Mouse (Mus musculus): ENCODE measurements around the gene Chchd10. TPM values are rescaled to one million over a fixed set of nuclear protein-coding genes. Genes with fewer than 3 reads are reported as not detected.
A peak's percentile ranks its signal among the peaks of the same experiment; 100 is the strongest.

Chchd10 gene
- total RNA-seq, 2 experiments from 2014 or later, result 39.2 to 59.6 TPM

DNA sequence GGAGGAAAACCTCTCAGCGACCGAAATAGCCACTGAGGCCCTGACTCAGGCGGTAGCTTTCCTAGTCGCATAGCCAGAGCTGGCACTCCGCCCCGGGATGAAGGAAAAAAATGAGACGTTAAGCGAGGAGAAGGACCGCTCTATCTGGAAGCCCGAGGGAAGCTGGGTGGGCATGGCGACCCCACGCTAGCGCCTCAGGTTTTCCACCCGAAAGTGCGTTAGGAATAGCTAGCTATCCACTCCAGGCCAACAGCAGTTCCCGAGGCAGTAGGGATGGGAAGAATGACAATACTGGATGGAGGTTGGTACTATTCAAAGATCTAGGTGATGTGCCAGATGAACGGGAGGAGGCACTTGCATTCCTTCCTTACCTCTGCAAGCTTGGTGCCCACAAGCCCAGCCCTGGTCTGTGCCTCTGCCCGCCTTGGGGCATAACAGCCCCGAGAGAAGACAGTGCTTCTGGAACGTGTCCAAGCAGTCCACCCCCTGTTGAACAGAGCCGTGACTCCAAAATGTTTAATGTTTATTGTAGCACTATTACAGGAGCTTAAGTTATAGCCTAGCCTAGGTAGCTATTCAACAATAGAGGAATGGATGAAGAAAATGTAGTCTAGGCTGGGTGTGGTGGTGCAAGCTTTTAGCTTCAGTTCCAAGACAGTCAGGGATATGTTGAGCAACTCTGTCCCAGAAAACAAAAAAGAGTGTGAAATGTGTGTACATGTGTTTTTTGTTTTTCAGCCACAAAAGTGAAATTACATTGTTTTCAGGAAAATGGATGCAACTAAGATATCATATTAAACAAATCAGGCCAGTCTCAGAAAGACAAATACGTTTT is 11.0 kb upstream of the Chchd10 start:
- DNase-seq, result peak; percentile 41
- intact Hi-C loops (cut with DNase I), result no loop called here

DNA sequence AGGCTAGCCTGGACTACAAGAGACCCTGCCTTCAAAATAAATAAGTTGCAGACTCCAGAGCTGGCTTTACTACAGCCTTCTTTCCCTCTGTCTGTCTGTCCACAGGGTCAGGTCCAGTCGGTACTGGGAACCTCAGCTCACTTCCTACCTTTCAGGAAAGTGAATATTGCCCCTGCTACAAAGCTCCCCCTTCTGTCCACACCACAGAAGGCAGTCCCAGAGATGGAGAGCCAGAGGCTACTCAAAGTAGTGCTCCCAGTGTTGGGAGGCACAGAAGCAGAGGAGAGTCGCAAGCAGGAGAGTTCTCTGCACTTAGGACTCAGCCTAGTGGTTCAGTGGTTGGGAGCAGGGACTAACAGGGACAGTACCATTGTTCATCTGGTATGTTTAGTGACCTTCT is 8.6 kb upstream of the Chchd10 start:
- DNase-seq, result no peak
- intact Hi-C loops (cut with DNase I), result no loop called here

DNA sequence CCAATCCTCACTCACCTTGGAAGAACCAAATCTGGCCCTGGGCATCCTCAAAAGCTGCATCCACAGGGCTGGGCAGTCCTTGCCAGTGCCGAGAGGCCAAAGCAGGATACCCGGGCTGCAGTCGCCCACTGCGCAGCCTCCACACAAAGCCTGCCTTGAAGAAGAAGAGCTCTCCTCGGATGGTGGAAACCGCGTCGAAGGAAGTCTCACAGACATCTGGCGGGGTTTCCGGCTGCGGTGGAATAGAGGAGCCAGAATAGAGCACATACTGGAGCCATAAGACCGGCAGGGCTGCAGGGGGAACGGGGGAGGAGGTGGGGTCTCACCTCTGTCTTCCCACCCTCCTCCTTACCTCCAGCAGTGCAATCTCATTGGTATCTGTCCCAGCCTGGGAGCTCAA is 6.5 kb upstream of the Chchd10 start:
- no peak for DNase-seq
- intact Hi-C loops (cut with DNase I), result no loop called here

DNA sequence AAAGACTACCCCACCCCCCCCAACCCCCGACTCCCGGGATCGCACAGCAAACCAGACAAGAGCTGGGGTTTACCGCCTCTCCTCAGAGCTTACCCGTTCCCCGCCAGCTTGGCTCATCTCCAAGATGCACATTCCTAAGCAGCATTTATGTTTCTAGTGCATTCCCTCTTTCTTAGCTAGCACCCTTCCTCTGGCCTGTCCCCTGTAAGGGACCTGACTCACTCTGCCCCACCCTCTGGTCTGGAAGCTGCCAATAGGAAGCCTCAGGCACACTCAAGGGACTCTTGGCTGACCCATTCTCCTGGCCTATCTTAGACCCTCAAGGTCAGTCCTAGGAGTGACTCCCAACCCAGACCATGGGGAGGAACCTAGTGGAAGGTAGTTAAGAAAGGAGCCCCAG is 2.6 kb upstream of the Chchd10 start:
- no peak for DNase-seq
- intact Hi-C loops (cut with DNase I), result no loop called here

DNA sequence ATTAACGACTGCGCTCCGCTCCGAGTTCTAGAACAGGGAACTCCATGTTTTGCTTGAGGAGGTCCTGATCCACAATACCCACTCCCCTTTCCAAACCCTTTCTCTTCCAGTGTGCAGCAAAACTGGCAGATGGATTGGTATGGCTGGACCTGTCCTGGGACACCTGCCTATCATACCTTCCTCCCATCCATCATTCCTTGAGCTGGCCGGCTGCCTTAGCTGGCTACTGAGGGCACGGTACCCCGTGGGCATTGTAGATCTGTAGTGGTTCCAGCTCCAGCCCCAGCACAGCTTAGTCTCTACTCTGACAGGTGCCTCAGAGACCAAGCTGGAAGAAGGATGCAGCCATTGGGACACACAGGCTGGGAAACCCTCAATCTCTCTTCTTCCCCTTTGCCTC is 1.6 kb upstream of the Chchd10 start:
- intact Hi-C loops (cut with DNase I), result no loop called here
- DNase-seq, result no peak

DNA sequence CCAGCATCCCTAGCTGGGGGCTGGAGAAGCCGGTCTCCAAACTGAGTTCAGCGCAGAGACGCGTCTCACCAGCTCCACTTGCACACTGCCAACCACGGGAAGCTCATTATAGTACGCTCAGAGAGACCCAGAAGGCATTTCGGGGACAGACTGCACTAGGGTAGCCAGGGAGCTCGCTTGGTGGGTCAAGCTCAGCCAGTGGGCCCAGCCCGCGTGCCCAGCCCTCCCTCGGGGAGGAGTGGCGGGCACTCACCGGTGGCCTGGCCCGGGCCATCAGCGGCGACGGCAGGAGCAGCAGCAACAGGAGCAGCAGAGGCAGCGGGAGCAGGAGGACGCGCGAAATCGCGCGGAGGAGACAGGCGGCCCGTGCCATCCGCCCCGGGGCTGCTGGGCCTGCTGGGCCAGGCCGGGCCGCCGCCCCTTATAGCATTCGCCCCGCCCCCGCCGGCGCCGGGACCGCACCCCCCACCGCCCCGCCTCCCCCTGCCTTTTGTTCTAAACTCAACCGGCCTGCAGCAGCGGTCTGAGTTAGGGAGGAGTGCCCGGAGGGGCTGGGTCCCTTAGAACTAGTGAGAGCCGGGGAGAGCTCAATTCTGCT is 750 bp upstream of the Chchd10 start:
- intact Hi-C loops (cut with DNase I), result no loop called here
- peak; percentile 35 for DNase-seq

DNA sequence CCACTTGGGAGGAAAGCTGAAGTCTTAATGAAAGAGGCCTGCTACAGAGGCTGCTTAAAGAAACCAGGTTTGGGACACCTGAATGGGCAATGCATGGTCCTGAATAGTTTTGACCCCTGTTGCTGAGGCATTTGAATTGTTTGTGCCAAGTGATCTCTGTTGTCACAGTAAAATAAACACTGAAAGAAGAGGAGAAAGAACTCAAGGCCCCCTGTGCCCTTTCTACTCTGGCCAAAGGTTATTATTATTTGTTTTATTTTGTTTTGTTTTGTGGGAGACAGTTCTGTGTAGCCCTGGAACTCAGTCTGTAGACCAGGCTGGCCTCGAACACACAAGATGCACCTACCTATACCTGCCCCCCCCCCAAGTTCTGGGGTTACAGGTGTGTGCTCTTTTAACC is 2.1 kb downstream of the Chchd10 start:
- intact Hi-C loops (cut with DNase I), result no loop called here
- DNase-seq, result no peak

DNA sequence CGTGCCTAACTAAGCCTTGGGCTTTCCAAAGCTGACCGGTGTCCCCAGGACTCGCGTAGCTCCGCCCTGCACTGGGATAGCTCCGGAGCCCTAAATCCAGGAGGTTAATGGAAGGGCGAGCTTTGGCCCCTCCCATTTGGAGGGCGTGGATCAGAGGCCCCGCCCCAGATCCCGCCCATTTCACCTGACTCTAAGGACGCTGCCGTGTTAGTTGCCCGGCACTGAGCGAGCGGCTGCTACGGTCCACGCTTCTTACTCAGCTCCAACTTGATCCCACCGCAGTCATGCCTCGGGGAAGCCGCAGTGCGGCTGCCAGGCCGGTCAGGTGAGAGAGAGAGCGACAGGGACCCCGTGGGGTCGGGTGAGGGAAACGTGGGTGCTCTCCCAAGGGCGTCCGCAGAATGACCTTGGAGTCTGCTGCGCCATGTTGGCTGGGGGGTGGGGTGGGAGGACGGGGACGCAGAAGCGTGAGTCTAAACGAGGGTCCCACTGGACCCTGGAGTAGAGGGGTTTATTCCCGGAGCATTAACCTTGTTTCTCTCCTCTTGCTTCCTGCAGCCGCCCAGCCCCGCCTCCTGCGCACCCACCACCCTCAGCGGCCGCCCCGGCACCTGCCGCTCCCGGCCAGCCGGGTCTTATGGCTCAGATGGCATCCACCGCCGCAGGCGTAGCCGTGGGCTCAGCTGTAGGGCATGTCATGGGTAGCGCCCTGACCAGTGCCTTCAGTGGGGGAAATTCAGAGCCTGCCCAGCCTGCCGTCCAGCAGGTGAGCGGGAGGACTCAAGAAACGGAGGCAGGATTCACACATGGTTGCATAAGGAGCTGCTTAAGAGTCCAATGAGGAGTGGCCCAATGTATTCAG is 3.0 kb downstream of the Chchd10 start, which contains the start of gene Mmp11:
TSS of gene Mmp11 (minus strand) at position 817 of the 862 bp plus-strand sequence.
- peak; percentile 68 for DNase-seq
- intact Hi-C loops (cut with DNase I), result no loop called here

DNA sequence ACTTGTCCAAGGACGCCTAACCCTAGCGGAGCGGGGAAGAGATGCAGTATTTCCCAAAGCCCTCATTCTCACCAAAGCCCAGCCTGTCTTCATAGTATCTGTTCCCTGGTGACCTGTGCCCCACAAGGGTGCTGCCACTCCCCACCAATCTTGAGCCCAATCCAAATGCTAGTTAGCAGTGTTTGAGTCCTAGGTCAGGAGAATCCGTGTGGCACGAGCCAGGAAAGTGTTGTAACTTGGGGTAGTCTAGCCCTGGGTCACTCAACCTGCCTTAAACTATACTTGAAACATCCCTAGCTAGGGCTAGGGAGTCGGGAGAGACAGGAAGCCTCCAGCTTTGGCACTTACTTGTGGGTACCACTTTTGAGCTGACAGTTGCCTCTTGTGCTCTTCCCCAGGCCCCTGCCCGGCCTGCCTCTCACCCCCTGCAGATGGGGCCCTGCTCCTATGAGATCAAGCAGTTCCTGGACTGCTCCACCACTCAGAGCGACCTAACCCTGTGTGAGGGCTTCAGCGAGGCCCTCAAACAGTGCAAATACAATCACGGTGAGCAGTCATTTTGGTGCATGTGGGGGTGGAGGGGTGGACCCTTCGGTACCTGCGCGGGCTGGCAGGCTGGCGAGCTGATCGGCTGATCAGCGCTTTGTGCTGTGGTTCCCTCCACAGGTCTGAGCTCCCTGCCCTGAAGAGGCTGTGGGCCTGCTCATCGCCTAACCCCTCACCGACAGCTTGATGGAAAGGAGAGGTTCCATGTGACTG is 4.2 kb downstream of the Chchd10 start:
- intact Hi-C loops (cut with DNase I), result no loop called here
- DNase-seq, result no peak

DNA sequence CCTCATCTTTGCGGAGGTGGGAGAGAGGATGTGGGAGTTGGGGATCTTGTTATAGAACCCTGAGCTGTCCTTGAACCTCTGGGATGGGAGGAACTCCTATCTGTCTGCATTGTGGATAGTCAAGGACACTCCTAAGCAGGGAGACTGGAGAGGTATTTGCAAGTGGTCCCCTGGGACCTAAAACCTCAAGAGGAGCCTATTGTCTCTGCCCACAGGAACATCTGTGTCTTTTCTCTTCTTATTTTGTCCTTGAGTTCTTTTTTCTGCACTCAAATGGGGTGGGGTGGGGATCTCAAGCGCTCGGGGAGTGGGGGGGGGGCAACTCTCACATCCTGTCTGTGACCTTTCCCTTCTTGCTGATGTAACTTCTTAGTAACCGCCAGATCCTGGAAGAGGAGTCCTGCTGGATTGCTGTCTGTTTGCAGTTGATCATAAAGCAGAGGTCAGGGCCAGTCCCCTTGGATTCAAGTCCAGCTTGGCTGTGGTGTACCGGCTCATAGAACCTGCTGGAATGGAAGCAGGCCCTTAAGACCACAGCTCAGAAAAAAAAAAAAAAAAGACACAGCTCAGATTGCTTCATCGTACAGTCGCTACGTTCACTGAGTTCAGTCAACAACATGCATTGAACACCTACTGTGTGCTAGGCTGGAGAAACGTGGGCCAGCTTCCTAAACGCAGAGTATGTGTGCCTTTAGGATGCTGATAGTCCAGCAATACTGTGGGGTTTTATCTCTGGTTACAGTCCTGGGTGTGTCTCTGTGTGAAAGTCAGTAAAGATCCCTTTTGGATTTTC is 5.1 kb downstream of the Chchd10 start:
- DNase-seq, result no peak
- intact Hi-C loops (cut with DNase I), result no loop called here

DNA sequence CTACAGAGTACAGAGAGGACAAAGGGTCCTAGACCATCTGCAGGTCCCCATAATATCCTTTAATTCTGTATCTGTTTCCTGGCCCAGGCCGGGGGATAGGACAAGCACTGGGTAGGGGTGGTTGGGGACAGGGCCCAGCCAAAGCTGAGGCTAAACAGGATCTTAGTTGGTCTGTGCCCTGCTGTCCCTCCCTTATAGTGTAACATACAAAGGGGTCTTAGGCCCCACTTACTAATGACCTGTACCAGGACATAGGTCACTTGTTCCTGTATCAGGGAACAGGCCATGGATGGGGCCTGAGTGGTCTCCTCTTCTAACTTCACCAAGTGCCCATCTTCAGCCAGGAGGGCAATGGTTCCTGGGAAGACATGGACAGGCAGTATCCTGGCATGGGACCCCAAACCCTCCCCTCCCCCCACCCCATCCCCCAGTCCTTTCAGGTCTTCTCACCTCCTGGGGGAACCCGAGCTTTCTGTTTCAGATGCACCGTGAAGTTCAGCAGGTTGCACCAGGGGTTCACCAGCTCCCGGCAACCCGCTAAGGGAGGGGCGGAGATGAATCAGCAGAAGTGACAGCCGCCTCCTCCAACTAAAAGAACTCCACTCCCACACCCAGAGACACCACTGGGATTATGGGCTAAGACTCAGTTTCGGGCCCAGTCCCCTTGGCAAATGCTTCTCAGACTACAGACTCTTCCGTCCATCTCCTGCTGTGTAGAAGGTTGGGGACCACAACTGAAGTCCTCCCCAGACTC is 6.7 kb downstream of the Chchd10 start:
- intact Hi-C loops (cut with DNase I), result no loop called here
- no peak for DNase-seq

DNA sequence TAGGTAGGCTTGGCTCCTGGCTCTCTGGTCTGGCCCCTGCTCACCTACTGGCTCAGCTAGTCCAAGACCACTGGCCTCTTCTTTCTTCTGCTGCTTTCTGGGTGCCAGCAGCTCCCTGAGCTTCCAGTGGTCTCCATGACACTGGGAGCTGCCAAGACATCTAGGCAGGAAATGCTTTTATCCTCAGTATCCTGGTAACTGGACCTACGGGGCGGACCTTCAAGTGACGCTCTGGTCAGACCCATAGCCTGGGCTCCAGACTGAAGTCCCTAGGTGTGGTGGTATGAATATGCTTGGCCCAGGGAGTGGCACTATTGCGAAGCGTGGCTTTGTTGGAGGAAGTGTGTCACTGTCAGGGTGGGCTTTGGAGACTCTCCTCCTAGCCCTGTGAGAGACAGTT is 7.6 kb downstream of the Chchd10 start, which contains the start of gene Gm867:
TSS of gene Gm867 (minus strand) at position 153 of the 400 bp plus-strand sequence.
- DNase-seq, result no peak
- intact Hi-C loops (cut with DNase I), result no loop called here

DNA sequence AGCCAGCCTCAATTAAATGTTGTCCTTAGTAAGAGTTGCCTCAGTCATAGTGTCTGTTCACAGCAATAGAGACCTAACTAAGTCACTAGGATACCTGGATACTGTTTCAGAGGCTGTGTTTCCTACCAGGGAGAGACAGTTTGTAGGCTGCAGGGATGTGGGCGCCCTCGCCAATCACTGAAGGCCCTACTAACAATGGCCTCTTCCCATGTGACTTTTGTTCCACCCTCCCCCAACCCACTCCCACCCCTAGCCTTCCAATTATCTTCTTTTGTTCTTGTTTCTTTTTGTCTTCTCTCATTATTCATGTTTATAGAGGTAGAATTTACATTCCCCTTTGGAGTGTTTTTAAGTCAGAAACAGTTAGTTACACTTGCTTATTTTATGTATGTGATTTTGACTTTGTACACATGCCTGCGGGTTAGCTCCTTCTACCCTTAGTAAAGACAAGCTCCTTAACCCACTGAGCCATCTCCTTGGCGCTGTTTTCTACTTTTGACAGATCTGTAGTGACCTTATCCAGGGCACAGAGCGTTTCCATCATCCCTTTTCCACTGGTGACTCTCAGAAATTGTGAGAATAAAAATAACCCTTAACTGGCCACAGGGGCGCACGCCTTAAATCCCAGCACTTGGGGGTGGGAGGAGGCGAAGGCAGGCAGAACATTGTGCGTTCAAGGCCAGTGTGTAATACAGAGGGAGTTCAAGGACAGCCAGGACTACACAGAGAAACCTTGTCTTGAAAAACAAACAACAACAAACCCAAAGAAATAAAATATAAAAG is 8.3 kb downstream of the Chchd10 start:
- intact Hi-C loops (cut with DNase I), result no loop called here
- no peak for DNase-seq

DNA sequence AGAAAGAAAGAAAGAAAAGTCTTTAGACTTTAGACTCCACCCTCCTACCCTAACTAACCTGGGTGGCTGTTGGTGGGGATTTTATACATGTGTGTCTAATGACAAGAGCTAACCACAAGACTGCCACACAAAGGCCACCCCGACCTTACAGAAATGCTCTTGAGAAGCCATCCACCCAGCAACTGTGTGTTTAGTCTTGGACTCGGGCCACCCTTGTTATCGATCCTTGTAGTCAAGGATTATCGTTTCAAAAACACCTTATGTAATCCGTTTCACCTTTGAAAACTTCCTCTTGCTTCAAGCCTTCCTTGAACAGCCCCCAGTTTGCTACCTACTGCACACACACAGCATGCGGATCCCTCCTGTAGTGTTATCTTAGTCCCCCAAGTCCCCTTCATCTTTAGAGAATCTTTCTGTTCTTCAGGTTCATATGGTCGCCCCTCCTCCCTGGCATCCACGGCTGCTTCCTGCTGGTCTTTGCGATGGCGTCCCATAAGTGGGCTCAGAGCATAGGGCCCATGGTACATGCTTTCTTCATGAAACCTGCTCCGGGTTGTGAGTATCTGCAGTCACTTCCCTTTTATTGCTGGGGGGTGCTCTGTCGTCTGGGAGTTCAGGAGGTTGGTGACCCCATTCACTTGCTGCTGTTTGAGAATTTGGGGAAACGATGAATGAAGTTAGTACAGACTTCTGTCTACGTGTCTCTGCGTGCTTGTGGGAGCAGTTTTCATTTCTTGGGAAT is 10.0 kb downstream of the Chchd10 start, which contains the start of gene Vpreb3:
TSS of gene Vpreb3 (plus strand) at position 322 of the 742 bp plus-strand sequence.
- DNase-seq, result no peak
- intact Hi-C loops (cut with DNase I), result no loop called here

DNA sequence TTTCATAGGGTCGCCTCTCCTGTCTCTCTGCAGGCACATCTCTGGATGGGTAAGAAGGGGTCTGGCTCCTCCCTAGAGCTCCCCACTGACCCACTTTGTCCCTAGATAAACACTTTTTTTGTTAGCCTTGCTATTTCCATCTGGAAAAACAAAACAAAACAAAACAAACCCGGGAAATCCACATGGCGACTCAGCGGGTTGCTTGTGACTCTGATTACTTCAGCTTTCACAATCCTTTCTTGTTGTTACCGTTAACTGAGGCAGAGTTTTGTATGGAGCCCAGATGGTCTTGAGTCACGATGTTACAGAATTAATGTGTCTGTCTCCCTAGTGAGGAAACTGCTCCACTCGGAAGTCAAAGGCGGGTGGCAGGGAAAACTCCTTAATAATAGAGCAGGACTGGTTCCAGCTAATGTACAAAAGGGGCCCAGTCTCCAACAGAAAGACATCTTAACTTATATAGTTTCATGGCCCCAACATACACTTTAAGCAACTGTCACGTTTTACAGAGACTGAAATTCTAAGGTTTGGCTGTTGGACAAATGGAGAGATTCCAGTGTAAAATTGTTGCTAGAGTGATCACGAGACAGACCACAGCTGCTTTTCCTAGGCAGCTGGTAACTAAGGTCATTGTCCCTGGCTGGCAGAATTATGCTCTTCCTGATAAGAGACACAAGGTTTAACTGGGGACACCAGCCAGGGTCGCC is 11.3 kb downstream of the Chchd10 start:
- no peak for DNase-seq
- intact Hi-C loops (cut with DNase I), result no loop called here

DNA sequence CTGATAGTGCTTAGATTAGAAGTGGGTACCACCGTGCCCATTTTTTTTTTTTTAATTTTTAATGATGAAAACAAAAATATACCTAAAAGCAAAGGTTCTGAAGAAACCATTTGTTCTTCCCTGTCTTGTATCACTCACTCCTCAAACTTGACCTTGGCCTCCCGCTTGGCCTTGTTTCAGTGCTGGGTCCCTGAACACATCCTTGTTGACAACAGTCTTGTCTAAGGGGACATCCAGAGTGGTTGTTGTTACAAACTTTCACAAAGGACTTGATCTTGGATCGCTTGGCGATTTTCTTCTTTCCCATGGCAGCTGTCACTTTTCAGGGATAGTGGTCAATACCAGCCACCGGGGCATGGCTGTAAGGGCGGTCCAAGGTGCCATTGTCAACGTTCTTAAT is 12.3 kb downstream of the Chchd10 start:
- intact Hi-C loops (cut with DNase I), result no loop called here
- no peak for DNase-seq

DNA sequence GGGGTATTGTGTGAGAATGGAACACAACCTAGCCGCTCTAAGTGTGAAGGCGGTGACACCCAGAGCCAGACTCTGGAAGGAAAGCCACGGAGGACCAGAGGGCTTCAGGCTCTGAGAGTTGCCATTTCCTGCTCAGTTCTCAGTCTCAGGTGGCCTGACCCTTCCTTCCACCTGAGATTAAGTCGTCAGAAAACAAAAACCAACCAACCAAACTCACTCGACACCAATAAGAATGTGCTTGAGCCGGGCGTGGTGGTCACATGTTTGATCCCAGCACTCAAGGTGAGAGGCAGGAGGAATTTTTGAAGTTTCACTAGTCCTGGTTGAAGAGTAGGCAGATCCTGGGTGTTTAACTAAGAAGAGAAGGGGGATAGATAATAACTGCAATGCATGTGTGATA is 13.0 kb downstream of the Chchd10 start:
- no peak for DNase-seq

More for the DNA sequence above, 13.0 kb downstream of the Chchd10 start:
- intact Hi-C loops (cut with DNase I), result no loop called here
